8 mouse cellular contexts compared by ENCODE assay signal in the genomic region with DNA sequence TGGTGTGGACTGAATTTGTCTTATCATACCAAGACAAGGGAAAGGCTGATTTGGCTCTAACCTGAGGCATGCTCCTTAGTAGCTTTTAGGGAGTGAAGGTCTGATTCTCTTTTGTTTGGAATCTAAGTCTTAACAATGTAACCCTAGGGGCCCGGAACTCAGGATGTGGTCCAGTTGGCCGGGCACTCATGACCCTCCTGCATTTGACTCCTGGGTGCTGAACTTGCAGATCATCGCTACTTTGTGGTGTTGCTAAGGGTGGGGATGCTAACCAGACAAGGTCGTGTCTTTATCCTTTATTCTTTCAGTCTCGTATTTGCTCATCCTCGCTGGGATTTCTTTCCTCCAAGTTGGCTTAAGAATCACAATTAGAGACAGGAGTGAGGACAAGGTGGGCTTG. TPM values are rescaled to one million over a fixed set of nuclear protein-coding genes. Genes with fewer than 3 reads are reported as not detected.
DNase-seq lines count a peak whose midpoint lies in the region; ATAC-seq and TF ChIP-seq lines count a peak whose summit lies in the region.

No protein-coding gene starts in this region.

- no peaks in the 10 kb centered on the region for H3K27me3 ChIP-seq in testis, adult 2 months (ENCODE audit: control insufficient read depth, insufficient read depth, low read length)
- H3K27me3 ChIP-seq in limb, embryonic 14.5 days (ENCODE audit: control insufficient read depth, insufficient read depth, low read length), result no peaks in the 10 kb centered on the region
- no peaks in the 10 kb centered on the region for H3K27me3 ChIP-seq in stomach, postnatal 0 days (ENCODE audit: control insufficient read depth, insufficient read depth, low read length)

- no peak for TF ChIP-seq POLR2A in testis, adult 2 months (IDR thresholded peaks at IDR 0.05; ENCODE audit: control insufficient read depth, low read depth, low read length)
- TF ChIP-seq POLR2A in limb, embryonic 14.5 days (IDR thresholded peaks at IDR 0.05; ENCODE audit: borderline replicate concordance, extremely low read depth, insufficient read depth, insufficient read length), result no peak

- no peak for DNase-seq in frontal cortex, postnatal 10 days (ENCODE audit: low spot score in 2 of 2)
- no peak for DNase-seq in testis, postnatal 10 days (ENCODE audit: low spot score)
- no peak for DNase-seq in limb, embryonic 14.5 days (ENCODE audit: low spot score)
- no peak for DNase-seq in stomach, postnatal 0 days (ENCODE audit: low spot score)
- no peak for DNase-seq in gastrocnemius, postnatal 10 days
- no peak for DNase-seq in layer of hippocampus, postnatal 36 days

- H3K36me3 ChIP-seq in testis, adult 2 months (ENCODE audit: control insufficient read depth, insufficient read depth, low read length), result no peaks in the 10 kb centered on the region
- no peaks in the 10 kb centered on the region for H3K36me3 ChIP-seq in limb, embryonic 14.5 days (ENCODE audit: control insufficient read depth, insufficient read depth, low read length)
- H3K36me3 ChIP-seq in stomach, postnatal 0 days (ENCODE audit: control insufficient read depth, insufficient read depth, low read length), result no peaks in the 10 kb centered on the region

- TF ChIP-seq EP300 in stomach, postnatal 0 days (optimal IDR thresholded peaks at IDR 0.05), result no peak

- peak overlapping the region; percentile 61 for H3K4me2 ChIP-seq in limb, embryonic 14.5 days (replicated peaks; ENCODE audit: low read depth, low read length, severe bottlenecking)
- peak overlapping the region; percentile 46 for H3K4me2 ChIP-seq in stomach, postnatal 0 days (replicated peaks; ENCODE audit: low read depth)

- ATAC-seq in frontal cortex, adult (ENCODE audit: low TSS enrichment), result peak; percentile 22; the same call in 1 of the 2 replicates
- ATAC-seq in limb, embryonic 14.5 days (ENCODE audit: low FRiP score, low read depth), result no peak
- ATAC-seq in stomach, postnatal 0 days (ENCODE audit: low FRiP score, low TSS enrichment), result no peak

- H3K4me3 ChIP-seq in testis, adult 2 months (ENCODE audit: control insufficient read depth, low read depth, low read length), result peak overlapping the region; percentile 73
- peak overlapping the region; percentile 30 for H3K4me3 ChIP-seq in limb, embryonic 14.5 days (replicated peaks; ENCODE audit: low read length)
- H3K4me3 ChIP-seq in stomach, postnatal 0 days (ENCODE audit: low read depth, low read length), result peak overlapping the region; percentile 23; the same call in 1 of the 2 replicates

- 33% methylated on average over 6 of the region's 6 CpGs for WGBS in limb, embryonic 14.5 days
- WGBS in stomach, postnatal 0 days, result 28% methylated on average over 6 of the region's 6 CpGs

- peak overlapping the region; percentile 50 for H3K9ac ChIP-seq in limb, embryonic 14.5 days (ENCODE audit: low read depth, low read length, severe bottlenecking)
- 0 out of 2 replicates have a peak overlapping the region, but pooled peaks have one; percentile 13 for H3K9ac ChIP-seq in stomach, postnatal 0 days (ENCODE audit: low read length)

- TF ChIP-seq CTCF in testis, adult 2 months (IDR thresholded peaks at IDR 0.05; ENCODE audit: control insufficient read depth, insufficient read depth, insufficient replicate concordance, low read depth, low read length), result no peak
- no peak for TF ChIP-seq CTCF in stomach, postnatal 0 days (IDR thresholded peaks at IDR 0.05; ENCODE audit: low read depth)

- H3K4me1 ChIP-seq in testis, adult 2 months (ENCODE audit: control insufficient read depth, insufficient read depth, low read length), result peaks cover 19% of the 10 kb centered on the region
- H3K4me1 ChIP-seq in limb, embryonic 14.5 days (ENCODE audit: control insufficient read depth, insufficient read depth, low read length), result peaks cover 9% of the 10 kb centered on the region; the same call in 1 of the 2 replicates
- no peaks in the 10 kb centered on the region; the same call in 1 of the 2 replicates for H3K4me1 ChIP-seq in stomach, postnatal 0 days (replicated peaks; ENCODE audit: control insufficient read depth, insufficient read depth)

- peak overlapping the region; percentile 71 for H3K27ac ChIP-seq in testis, adult 2 months (ENCODE audit: control insufficient read depth, insufficient read depth, low read depth, low read length)
- H3K27ac ChIP-seq in limb, embryonic 14.5 days (replicated peaks; ENCODE audit: low read depth, low read length), result no peak overlapping the region
- H3K27ac ChIP-seq in stomach, postnatal 0 days (replicated peaks), result peak overlapping the region; percentile 61; the same call in 1 of the 2 replicates

- no peaks in the 10 kb centered on the region for H3K9me3 ChIP-seq in limb, embryonic 14.5 days (ENCODE audit: control insufficient read depth, low read length)
- H3K9me3 ChIP-seq in stomach, postnatal 0 days (ENCODE audit: control insufficient read depth, low read length), result no peaks in the 10 kb centered on the region

RNA-seq across cellular contexts. Expression of gene Gm5148, which starts 37.5 kb away (rescaled TPM):
- 0.93 and 1.8 TPM in 2 replicates for polyA plus RNA-seq in testis, adult 2 months (2012; rRNA removed)
- 6.3 and 9.1 TPM in 2 replicates for polyA plus RNA-seq in limb, embryonic 14.5 days (2012; rRNA removed)
- polyA plus RNA-seq in limb, embryonic 14.5 days (2014; fragmentation: Nextera tagmentation; extraction: Ambion mirVana), result 7.4 and 8.1 TPM in 2 replicates
- polyA plus RNA-seq in stomach, postnatal 0 days (2015; fragmentation: Nextera tagmentation; extraction: Ambion mirVana), result 4.9 and 5.7 TPM in 2 replicates
- under 1 TPM in 1 of 2 experiments, not detected in 1; 0.25 TPM for total RNA-seq in gastrocnemius, postnatal 10 days (2021)
- 1 to 10 TPM; 4.7 to 4.9 TPM for total RNA-seq in layer of hippocampus, postnatal 36 days (2021)

RNA-seq across cellular contexts. Expression of gene Spry1, which starts 47.0 kb away (rescaled TPM):
- 4.3 and 4.6 TPM in 2 replicates for polyA plus RNA-seq in testis, adult 2 months (2012; rRNA removed)
- polyA plus RNA-seq in limb, embryonic 14.5 days (2012; rRNA removed), result 57.1 and 74.0 TPM in 2 replicates
- polyA plus RNA-seq in limb, embryonic 14.5 days (2014; fragmentation: Nextera tagmentation; extraction: Ambion mirVana), result 23.6 and 23.8 TPM in 2 replicates
- polyA plus RNA-seq in stomach, postnatal 0 days (2015; fragmentation: Nextera tagmentation; extraction: Ambion mirVana), result 9.4 and 14.1 TPM in 2 replicates
- total RNA-seq in gastrocnemius, postnatal 10 days (2021), result 10 to 100 TPM; 51.7 to 61.1 TPM
- total RNA-seq in layer of hippocampus, postnatal 36 days (2021), result 10 to 100 TPM; 13.3 to 13.8 TPM

Comparison
In these comparisons a context has a peak if more than half of its experiments do, and no peak if none do; other contexts are left out.
1. H3K4me3 ChIP-seq: peak in every context shown above with its lines; median percentile 73 in testis, adult 2 months; 30 in limb, embryonic 14.5 days; 23 in stomach, postnatal 0 days.